Mouse (Mus musculus): ENCODE results near the gene Copz1. TPM values are rescaled to one million over a fixed set of nuclear protein-coding genes. Genes with fewer than 3 reads are reported as not detected.
"Not testable (repeated sequence)": the region's sequence is repeated elsewhere in the genome, so short reads cannot be mapped to it uniquely, and the experiment has no call there.

The Copz1 gene
- 100 to 1,000 TPM; 102 to 105 TPM for total RNA-seq (2021)
- long read RNA-seq, experiment 1, transcript Copz1-201 (9 exons, 1,676 nt) = major isoform, 95 of 108 reads
- long read RNA-seq, experiment 1, partial matches to known transcripts = 4 of 108 reads
- long read RNA-seq, experiment 1, other reads (novel, unspliced or antisense) = 9 of 108 reads
- long read RNA-seq, experiment 2, transcript Copz1-201 (9 exons, 1,676 nt) = major isoform, 142 of 157 reads
- long read RNA-seq, experiment 2, partial matches to known transcripts = 3 of 157 reads
- long read RNA-seq, experiment 2, other reads (novel, unspliced or antisense) = 10 of 157 reads

DNA sequence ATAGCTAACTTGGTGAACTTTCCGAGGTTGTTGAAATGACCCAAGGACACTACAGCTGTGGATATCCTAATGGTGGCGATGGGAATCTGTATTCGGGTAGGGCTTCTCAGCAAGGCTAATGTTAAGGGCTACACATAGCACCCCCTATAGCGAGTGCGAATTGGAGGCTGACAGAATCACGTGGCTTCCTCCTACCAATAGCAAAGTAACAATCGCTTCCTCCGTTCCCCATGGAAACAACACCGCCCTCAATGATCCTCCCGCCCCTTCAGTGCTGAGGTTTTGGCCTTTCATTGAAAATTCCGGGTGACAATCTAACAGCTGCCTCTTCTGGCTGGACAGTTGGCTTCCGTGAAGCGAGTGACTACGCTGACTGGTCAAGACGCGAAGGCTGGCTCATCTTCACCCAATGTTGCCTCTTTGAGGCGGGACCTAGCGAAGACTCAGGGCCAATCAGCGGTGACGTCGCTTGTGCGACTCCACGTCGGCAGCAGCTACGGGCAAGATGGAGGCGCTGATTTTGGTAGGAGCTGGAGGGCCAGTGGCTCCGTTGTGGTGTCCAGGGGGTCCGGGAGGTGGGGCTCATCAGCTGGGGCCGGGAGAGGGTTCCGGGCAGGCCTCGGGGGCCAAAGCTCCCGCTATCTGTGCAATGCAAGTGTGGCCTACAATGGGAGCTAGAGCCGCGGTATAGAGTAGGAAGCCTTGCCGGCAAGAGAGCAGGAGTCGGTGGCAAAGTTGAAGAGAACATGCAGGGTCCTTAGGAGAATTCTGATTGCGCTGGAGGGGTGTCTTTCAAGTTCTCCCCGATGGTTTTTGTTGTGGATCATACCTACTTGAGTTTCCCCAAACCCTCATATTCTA lies at the start of gene Copz1:
TSS of gene Copz1 (plus strand) at position 296 of the 861 bp plus-strand sequence.
- peak; percentile 94 to 99 for DNase-seq (ENCODE audit: low spot score in 2 of 2)

DNA sequence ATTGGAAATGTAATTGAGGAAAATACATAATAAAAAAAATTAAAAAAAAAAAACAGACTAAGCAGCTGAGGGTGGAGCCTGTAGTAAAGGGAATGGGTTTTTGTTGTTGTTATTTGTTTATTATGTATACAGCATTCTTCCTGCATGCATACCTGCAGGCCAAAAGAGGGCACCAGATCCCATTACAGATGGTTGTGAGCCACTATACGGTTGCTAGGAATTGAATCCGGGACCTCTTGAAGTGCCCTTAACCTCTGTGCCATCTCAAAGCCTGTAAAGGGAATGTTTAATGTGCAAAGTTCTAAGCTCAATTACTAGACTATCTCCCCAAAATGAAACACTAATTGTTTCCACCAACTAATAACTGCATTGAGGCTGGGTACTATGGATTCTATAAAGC lies 48.4 kb upstream of the Copz1 start:
- no peak for DNase-seq (ENCODE audit: low spot score in 2 of 2)

DNA sequence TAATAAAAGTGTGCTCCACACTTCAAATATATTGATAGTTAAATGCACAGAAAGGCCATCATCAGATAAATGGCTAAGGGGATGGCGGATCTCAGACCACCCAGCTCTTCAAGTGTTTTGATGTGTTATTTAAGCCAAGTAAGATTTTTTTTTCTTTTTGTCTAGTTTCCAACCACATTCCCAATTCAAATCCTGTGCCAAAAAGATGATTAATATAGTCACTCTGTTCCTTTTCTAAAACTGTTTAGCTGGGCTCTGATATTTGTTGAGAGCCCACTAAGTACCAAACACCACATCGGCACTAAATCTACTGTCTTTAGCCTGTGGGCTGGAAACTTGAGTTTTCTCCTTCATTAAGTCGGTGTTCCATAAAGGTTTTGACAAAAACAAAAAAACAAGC lies 45.5 kb upstream of the Copz1 start:
- no peak for DNase-seq (ENCODE audit: low spot score in 2 of 2)

DNA sequence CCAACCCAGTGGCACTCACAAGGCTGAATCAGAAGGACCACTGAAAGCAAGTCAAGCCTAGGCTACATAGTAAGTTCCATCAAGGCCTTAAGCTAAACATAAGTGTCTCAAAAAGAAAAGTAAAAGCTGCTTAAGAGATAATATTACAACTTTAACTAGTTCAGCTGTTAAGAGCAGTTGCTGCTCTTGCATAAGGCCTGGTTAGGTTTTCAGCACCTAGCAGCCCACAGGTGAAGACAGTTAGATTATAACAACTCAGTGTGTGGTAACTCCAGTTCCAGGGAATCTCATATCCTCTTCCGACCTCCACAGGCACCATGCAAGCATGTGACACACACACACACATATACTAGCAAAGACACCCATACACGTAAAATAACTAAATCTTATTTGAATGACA lies 44.9 kb upstream of the Copz1 start:
- DNase-seq (ENCODE audit: low spot score in 2 of 2) = no peak

DNA sequence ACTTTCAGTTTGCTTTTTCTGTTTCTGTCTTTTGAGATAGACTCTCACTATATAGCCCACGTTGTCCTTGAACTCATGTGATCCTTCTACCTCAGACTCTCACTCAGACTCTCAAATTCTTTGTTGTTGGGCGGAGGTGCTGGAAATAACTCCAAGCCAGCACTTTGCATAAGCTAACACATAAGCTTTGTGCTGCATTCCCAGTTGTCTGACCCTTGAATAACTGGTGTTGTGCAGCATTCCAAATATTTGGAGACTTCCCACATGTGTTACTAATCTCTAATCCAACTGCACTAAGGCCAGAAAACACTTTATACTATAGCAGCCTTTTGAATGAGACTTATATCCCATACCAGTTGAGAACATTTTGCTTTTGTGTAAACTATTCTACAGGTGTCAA lies 43.6 kb upstream of the Copz1 start:
- no peak for DNase-seq (ENCODE audit: low spot score in 2 of 2)

DNA sequence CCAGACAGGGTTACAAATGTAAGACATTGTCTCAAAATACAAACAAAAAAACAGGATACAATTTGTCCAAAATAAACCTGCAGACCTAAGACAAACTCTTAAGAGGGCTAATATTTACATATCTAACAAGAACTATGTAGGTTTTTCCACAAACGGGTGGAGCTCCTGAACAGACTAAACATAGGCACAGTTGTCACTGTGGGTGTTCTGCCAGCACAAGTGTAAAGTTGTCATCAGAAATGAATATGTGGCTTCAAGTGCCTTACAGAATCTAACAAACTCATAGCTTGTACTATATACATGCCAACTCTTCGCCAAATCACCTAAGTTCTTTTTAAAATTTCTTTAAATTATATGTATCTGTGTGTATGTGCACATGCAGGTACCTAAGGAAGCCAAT lies 39.4 kb upstream of the Copz1 start:
- no peak for DNase-seq (ENCODE audit: low spot score in 2 of 2)

DNA sequence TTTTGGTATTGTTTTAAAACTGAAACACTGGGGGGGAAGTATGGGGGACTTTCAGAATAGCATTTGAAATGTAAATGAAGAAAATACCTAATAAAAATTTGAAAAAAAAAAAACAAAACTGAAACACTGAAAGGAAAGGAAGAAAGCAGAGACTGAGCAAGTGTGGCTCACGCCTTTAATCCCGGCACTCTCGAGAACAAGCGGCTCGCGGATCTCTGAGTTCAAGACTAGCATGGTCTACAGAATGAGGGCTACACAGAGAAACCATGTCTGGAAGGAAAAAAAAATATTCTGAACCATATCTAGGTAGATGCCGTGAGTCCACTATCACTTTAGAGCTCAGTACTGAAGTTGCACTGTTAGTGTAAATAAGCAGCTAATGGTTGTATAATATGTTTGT lies 35.2 kb upstream of the Copz1 start:
- no peak for DNase-seq (ENCODE audit: low spot score in 2 of 2)

DNA sequence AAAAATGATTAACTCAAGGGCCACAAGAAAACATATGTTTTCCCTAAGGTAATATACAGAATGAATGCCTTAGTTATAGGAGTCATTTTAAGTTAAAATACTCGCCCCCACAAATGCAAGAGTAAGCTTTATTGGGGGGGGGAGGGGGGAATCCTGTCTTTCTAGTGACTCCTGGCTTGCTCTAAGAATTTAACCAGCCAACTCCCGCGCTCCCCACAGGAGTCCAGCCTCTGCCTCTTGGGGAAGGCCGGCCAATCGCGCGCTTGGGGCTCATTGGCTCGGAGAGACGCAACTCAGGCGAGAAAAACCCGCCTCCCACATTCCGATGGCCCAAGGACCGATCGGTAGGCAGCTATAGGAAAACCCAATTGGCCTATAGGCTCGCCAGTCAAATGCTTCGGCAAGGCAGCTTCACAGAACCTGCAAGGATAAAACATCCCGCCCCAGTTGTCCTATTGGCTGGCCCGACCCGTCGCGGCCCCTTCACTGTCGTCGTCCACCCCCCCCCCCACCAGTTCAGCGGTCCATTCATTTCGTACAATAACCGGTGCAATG lies 33.3 kb upstream of the Copz1 start:
- peak; percentile 85 to 96 for DNase-seq (ENCODE audit: low spot score in 2 of 2)

DNA sequence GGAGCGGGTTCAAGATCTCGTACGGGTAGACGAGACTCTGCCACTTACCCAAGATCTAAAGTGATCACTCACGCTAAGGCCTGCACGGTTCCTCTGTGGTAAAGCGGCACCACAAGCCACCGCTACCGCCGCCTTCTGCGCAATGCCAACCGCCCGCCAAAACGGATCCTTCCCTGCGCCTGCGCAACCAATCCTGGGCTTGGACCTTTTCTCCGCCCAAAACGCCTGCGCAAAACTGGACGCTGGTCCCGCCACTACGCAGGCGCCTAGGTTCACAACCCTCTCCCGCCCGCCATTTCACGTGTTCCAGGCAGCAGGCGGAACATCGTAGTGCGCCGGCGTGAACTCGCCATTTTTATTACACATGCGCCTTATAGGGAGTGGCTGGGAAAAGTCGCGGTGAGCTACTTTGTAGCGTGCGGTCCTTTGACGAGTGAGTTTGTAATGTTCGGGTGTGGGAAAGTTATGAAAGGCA lies 32.8 kb upstream of the Copz1 start, which contains the start of gene Cbx5:
TSS of gene Cbx5 (minus strand) at position 132 of the 475 bp plus-strand sequence.
- peak; percentile 97 to 99 for DNase-seq (ENCODE audit: low spot score in 2 of 2)

DNA sequence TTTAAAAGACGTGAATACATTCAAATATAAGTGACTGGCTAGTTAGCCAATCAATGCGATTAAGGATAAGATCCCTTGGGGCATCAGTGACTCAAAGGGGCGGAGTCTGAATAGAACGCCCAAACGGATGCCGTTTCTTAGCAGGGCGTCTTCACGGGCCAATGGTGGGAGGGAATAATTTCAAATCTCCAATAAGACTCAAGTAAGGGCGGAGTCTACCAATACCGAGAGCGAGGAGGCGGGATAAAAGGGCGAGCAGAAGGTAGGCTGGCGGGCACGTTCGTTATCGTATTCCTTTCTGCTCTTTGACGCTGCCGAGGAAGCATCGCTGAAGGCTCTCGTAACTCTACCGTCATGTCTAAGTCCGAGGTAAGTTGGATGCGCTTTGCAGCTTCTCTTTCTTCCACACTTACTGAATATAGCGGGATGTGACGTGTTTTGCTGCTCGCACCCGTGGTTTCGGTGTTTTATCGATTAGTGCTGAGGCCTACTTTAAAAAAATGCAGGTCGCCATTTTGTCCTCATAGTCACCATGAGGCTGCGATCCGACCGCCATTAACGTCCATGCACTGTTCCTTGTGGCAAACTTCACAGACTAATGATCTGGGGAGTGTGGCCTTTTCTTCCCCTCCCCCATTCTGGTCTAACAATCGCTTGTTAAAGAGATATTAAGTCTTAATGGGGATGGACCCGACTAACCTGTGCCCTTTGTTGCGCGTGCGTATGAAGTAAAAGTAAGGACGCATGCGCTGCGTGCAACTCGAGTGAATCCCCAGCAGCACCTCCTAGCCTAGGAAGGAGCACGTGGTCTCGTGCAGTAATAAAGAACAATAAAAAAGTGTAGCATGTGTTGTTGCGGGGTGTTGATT lies 32.1 kb upstream of the Copz1 start, which contains the start of gene Hnrnpa1:
TSS of gene Hnrnpa1 (plus strand) at position 273 of the 869 bp plus-strand sequence.
- DNase-seq (ENCODE audit: low spot score in 2 of 2) = peak; percentile 93 to 98

DNA sequence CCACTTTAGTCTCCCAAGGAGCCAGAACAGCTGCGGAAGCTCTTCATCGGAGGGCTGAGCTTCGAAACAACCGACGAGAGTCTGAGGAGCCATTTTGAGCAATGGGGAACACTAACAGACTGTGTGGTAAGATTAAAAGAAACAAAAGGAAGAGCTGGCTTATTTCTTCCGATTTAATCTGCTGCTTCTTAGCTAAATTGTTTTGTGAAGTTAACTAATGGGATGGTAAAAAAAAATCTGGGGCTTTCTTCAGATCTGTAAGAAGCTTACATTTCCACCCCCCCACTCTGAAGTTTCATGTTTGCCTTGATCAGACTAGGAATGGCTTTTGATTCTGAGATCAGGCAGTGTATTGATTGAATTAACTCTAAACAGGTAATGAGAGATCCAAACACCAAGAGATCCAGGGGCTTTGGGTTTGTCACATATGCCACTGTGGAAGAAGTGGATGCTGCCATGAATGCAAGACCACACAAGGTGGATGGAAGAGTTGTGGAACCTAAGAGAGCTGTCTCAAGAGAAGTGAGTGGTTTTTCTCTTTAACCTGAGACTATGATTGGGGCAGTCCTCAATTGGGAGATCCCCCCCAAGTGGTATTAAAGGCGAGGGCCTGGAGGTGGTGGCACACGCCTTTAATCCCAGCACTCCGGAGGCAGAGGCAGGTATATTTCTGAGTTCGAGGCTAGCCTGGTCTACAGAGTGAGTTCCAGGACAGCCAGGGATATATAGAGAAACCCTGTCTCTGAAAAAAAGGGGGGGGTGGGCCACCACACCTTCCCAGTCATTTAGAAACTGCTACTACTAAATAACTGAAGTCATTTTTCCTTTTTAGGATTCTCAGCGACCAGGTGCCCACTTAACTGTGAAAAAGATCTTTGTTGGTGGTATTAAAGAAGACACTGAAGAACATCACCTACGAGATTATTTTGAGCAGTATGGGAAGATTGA lies 31.2 kb upstream of the Copz1 start:
- DNase-seq (ENCODE audit: low spot score in 2 of 2) = not testable (repeated sequence)

DNA sequence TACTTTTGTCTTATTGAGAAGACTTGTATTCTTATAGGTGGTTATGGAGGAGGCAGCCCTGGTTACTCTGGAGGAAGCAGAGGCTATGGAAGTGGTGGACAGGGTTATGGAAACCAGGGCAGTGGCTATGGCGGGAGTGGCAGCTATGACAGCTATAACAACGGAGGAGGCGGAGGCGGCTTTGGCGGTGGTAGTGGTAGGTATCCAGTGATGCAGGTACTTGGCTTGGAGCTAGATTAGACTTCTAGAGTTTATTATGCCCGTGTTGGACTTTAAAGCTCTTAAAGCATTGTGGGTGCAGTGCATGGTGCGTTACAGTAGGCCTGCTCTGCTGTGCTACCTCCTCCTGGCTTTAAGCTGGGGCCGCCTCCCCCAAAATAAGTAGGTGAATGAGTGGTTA lies 29.6 kb upstream of the Copz1 start:
- no peak for DNase-seq (ENCODE audit: low spot score in 2 of 2)

DNA sequence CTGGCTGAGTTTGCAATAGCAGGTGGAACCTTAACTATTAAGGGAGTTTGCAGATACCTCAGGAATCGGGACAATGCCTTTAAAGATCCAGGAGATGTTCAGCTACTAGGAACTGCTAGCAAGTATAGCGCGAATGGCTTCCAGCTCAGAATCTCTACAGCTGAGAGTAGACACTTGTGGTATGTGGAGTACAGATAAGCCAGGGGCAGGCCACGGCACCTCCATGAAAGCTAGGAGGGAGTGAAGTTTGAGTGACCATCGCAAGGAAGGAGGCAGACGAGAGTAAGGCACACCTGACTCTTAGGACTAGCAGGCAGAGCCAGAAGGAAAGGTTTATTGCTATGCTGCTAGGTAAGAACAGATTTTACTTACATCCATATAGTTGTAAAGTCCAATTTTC lies 26.9 kb upstream of the Copz1 start:
- DNase-seq (ENCODE audit: low spot score in 2 of 2) = no peak

DNA sequence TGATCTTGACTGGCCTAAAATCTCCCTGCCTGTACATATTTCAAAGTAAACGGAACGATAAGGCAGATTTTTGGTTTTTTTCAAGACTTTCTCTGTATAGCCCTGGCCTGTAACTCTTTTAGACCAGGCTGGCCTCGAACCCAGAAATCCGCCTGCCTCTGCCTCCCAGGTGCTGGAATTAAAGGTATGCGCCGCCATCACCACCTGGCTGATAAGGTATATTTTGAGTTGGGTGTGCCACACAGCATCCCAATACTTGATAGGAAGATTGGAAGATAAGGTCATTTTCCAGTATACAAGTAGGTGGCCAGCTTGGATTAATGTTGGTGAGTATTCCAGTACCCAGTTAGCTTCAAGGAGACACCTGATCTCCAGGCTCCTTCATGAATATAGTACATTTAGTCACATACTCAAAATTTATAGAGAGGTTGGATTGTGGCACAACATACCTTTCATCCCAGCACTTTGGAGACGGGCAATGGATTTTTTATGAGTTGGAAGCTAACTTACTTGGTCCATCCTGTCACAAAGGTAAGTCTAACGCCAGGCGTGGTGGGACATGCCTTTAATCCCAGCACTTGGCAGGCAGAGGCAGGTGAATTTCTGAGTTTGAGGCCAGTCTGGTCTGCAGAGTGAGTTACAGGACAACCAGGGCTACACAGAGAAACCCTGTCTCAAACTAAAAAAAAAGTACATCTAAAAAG lies 25.3 kb upstream of the Copz1 start:
- DNase-seq (ENCODE audit: low spot score in 2 of 2) = no peak

DNA sequence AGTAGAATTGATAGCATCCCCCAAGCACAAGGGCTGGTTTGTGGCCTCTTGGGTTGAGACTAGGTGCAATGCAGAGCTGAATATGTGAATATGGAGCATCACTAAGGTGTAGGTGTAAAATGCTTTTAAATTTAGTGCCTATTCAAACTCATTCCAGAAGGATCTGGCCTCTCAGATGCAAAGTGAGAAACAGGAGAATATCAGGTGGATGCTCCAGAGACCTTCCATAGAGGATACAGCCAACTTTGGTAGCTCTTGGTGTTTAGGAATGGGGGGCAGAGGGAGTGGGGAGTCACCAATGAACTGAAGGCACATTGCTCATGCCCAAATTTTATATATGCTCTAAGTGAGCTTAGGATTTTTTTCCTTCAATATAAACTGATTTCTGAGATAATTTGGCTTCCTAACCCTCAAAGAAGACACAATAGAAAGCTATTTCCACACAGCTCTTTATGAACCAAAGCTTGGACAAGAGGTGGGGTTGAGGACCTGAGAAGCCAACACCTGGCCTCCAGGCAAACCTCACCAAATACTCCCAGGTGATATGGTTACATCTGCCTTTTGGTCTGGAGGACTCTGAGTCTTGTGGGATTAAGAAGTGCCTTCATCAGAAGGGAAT lies 24.6 kb upstream of the Copz1 start:
- no peak for DNase-seq (ENCODE audit: low spot score in 2 of 2)

DNA sequence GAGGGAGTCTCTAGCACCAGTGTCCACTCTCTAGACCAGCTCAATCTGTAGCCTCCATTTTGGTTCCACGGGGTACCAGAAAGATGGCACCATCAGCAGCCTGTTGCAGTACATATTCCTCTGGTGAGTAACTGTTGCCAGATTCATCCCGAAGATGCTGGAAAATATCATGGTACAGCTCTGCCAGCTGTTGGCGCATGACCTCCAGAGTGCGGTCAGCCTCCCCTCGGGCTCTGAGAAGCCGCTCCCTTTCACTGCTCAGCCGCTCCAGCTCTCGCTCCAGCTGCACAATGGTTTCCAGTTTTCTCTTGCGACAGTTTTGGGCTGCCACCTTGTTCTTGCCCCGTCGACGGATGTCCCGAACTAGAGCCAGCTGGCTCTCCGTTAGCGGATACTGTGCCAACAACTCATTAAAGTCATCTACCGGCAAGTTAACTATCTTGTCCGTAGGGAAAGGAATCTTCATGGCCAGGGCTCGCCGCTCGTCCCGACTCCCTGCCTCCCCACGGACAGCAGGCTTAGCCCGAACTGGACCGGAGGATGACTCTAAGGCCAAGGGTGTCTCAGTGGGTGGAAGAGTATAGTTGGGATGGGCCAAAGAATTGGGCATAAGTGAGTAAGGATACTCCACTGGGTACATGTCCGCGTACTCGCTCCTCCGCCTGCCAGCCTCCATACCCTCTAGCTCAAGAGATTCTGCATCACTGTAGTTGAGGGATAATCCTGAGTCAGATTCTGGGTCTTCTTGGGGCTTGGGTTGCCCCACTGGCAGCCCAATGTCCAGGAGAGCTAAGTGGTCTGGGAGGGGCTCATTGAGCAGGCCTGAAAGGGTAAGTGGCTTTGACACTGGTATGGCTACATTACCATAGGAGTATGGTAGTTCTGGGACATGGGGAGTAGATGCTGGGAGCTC lies 23.9 kb upstream of the Copz1 start:
- DNase-seq (ENCODE audit: low spot score in 2 of 2) = peak in 1 of 2 experiments; percentile 30

DNA sequence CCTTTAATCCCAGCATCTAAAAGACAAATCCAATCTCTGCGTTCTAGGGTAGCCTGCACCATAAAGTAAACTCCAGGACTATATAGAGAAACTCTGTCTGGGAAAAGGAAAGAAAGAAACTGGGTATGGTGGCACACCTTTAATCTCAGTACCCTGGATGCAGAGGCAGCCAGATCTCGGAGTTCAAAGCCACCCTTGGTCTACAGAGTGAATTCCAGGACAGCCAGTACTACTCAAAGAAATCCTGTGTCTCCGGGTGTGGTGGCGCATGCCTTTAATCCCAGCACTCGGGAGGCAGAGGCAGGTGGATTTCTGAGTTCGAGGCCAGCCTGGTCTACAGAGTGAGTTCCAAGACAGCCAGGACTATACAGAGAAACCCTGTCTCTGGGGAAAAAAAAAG lies 23.0 kb upstream of the Copz1 start:
- not testable (repeated sequence) for DNase-seq (ENCODE audit: low spot score in 2 of 2)
